Mouse (Mus musculus): Measurements from ENCODE around the gene Cdk8. TPM values are rescaled to one million over a fixed set of nuclear protein-coding genes. Genes with fewer than 3 reads are reported as not detected.
A peak's percentile ranks its signal among the peaks of the same experiment; 100 is the strongest.
"Not testable (repeated sequence)": the region's sequence is repeated elsewhere in the genome, so short reads cannot be mapped to it uniquely, and the experiment has no call there.

The Cdk8 gene
- 30.8 and 31.7 TPM in 2 replicates for polyA plus RNA-seq (2016; fragmentation: Nextera tagmentation; extraction: Ambion mirVana)

GRCm38 (mm10) chr5:146230864-146231654, at the start of gene Cdk8:
Gene Cdk8 (plus strand): TSS chr5:146231230.
- ATAC-seq (ENCODE audit: insufficient number of reproducible peaks, insufficient read depth, low FRiP score, low TSS enrichment): peak; percentile 84
- no peaks in the 10 kb centered on the region for H3K36me3 ChIP-seq
- WGBS: under 1% methylated on average over 70 of the region's 102 CpGs

GRCm38 (mm10) chr5:146185204-146185603, 45.8 kb upstream of the Cdk8 start, which contains the start of gene 1700001J03Rik:
Gene 1700001J03Rik (minus strand): TSS chr5:146185304.
- not testable (repeated sequence) for H3K4me2 ChIP-seq (replicated peaks); H3K9me3 ChIP-seq; ATAC-seq (ENCODE audit: insufficient number of reproducible peaks, insufficient read depth, low FRiP score, low TSS enrichment); H3K27me3 ChIP-seq; H3K36me3 ChIP-seq; H3K9ac ChIP-seq; H3K4me3 ChIP-seq; H3K4me1 ChIP-seq; H3K27ac ChIP-seq
- WGBS: 88% methylated on average over 4 of the region's 4 CpGs

More at GRCm38 (mm10) chr5:146230864-146231654, at the start of gene Cdk8:
- H3K4me1 ChIP-seq: peaks cover 10% of the 10 kb centered on the region
- H3K9ac ChIP-seq: peak within 1 kb of the TSS; percentile 91
- peak within 1 kb of the TSS; percentile 98 for H3K27ac ChIP-seq
- peak within 1 kb of the TSS; percentile 76 for H3K4me2 ChIP-seq (replicated peaks)
- peak within 1 kb of the TSS; percentile 93 for H3K4me3 ChIP-seq
- H3K27me3 ChIP-seq: no peaks in the 10 kb centered on the region
- H3K9me3 ChIP-seq: no peaks in the 10 kb centered on the region

DNA sequence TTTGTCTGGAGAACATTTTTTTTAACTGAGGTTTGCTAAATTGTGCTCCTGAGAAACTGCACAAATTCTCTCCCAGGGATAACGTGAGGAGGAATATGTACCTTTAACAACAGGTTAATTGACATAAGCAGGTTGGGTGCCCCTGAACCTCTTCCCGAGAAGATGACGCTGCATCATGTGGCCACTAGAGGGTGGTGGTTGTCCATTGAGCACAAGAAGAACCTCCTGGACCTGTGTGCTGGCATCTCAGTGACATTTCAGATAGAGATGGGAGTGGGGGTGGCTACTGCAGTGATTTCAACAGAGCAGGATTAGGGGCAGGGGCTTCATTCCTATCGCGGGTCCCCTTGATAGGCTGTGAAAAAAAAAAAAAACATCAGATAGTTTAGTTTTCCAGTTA, 43.6 kb upstream of the Cdk8 start:
- H3K9ac ChIP-seq; H3K9me3 ChIP-seq; H3K4me3 ChIP-seq; H3K4me2 ChIP-seq (replicated peaks); ATAC-seq (ENCODE audit: insufficient number of reproducible peaks, insufficient read depth, low FRiP score, low TSS enrichment); H3K27ac ChIP-seq; H3K36me3 ChIP-seq; H3K27me3 ChIP-seq; H3K4me1 ChIP-seq: not testable (repeated sequence)
- WGBS: 32% methylated on average over 5 of the region's 5 CpGs

- Histone ChIP-seq H3K9me3 (no peaks in the 10 kb centered on the region), H3K4me1 (no peaks in the 10 kb centered on the region), H3K27me3 (no peaks in the 10 kb centered on the region), H3K9ac (no peak overlapping the region), H3K36me3 (no peaks in the 10 kb centered on the region), H3K4me2 (replicated peaks) (no peak overlapping the region), H3K27ac (no peak overlapping the region), H3K4me3 (no peak overlapping the region)
- WGBS: 95% methylated on average over 1 of the region's 1 CpGs
- ATAC-seq (ENCODE audit: insufficient number of reproducible peaks, insufficient read depth, low FRiP score, low TSS enrichment): no peak
These were observed 42.9 kb upstream of the Cdk8 start for GRCm38 (mm10) chr5:146188144-146188543.

DNA sequence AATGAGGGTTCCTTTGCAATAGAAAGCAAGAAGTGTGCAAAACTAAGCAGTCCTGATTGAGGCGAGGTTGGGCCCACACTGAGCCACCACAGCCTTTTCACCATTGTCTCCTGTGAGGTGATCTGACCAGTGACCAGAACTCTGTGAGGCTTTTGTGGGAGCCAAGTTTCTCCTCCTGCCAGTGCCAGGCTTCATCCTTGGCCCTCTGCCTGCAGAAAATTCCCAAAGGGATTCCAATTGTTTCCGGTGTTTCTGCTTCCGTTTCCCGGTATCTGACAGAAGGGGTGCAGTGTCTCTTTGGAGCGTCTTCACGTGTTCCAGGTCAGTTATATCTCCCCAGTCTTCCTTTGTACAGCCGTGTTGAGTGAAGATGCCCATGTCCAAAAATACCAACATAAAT, 42.3 kb upstream of the Cdk8 start:
- no peaks in the 10 kb centered on the region for H3K36me3 ChIP-seq
- ATAC-seq (ENCODE audit: insufficient number of reproducible peaks, insufficient read depth, low FRiP score, low TSS enrichment): no peak
- H3K4me3 ChIP-seq: no peak overlapping the region
- H3K9me3 ChIP-seq: no peaks in the 10 kb centered on the region
- H3K27me3 ChIP-seq: no peaks in the 10 kb centered on the region
- H3K4me1 ChIP-seq: no peaks in the 10 kb centered on the region
- WGBS: 90% methylated on average over 7 of the region's 7 CpGs
- H3K4me2 ChIP-seq (replicated peaks): no peak overlapping the region
- H3K9ac ChIP-seq: no peak overlapping the region
- H3K27ac ChIP-seq: no peak overlapping the region

DNA sequence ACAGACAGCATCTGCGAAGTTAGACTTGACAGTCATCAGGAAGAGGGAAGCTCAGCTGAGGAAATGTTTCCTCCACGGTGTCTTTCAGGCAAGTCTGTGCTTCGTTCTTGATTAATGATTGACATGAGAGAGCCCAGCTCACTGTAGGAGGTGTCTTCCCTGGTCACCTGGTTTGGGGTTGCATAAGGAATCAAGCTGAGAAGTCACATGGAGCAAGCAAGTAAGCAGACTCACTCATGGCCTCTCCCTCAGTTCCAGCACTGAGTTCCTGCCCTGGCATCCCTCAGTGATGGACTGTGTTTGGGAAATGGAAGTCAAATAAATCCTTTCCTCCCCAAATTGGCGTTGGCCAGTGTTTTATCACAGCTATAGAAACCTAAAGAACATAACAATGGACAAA, 40.9 kb upstream of the Cdk8 start:
- Histone ChIP-seq H3K4me3 (no peak overlapping the region), H3K27me3 (no peaks in the 10 kb centered on the region), H3K36me3 (no peaks in the 10 kb centered on the region), H3K27ac (no peak overlapping the region), H3K9ac (no peak overlapping the region), H3K4me2 (replicated peaks) (no peak overlapping the region), H3K4me1 (no peaks in the 10 kb centered on the region), H3K9me3 (no peaks in the 10 kb centered on the region)
- 71% methylated on average over 4 of the region's 4 CpGs for WGBS
- ATAC-seq (ENCODE audit: insufficient number of reproducible peaks, insufficient read depth, low FRiP score, low TSS enrichment): no peak

GRCm38 (mm10) chr5:146190501-146191269, 40.3 kb upstream of the Cdk8 start:
- 49% methylated on average over 3 of the region's 3 CpGs for WGBS
- Histone ChIP-seq H3K4me3 (no peak overlapping the region), H3K9ac (no peak overlapping the region), H3K4me2 (replicated peaks) (no peak overlapping the region), H3K27ac (no peak overlapping the region), H3K36me3 (no peaks in the 10 kb centered on the region), H3K9me3 (no peaks in the 10 kb centered on the region), H3K4me1 (no peaks in the 10 kb centered on the region), H3K27me3 (no peaks in the 10 kb centered on the region)
- no peak for ATAC-seq (ENCODE audit: insufficient number of reproducible peaks, insufficient read depth, low FRiP score, low TSS enrichment)

GRCm38 (mm10) chr5:146193360-146193759, 37.7 kb upstream of the Cdk8 start:
- H3K4me3 ChIP-seq: no peak overlapping the region
- 79% methylated on average over 8 of the region's 8 CpGs for WGBS
- no peak overlapping the region for H3K9ac ChIP-seq
- H3K4me1 ChIP-seq: no peaks in the 10 kb centered on the region
- H3K27ac ChIP-seq: no peak overlapping the region
- H3K9me3 ChIP-seq: no peaks in the 10 kb centered on the region
- no peaks in the 10 kb centered on the region for H3K27me3 ChIP-seq
- no peak overlapping the region for H3K4me2 ChIP-seq (replicated peaks)
- no peaks in the 10 kb centered on the region for H3K36me3 ChIP-seq
- no peak for ATAC-seq (ENCODE audit: insufficient number of reproducible peaks, insufficient read depth, low FRiP score, low TSS enrichment)

GRCm38 (mm10) chr5:146199073-146199472, 32.0 kb upstream of the Cdk8 start:
- no peaks in the 10 kb centered on the region for H3K4me1 ChIP-seq
- no peak overlapping the region for H3K4me3 ChIP-seq
- no peaks in the 10 kb centered on the region for H3K27me3 ChIP-seq
- no peak overlapping the region for H3K4me2 ChIP-seq (replicated peaks)
- H3K36me3 ChIP-seq: peaks cover 18% of the 10 kb centered on the region
- H3K9me3 ChIP-seq: no peaks in the 10 kb centered on the region
- H3K9ac ChIP-seq: no peak overlapping the region
- no peak for ATAC-seq (ENCODE audit: insufficient number of reproducible peaks, insufficient read depth, low FRiP score, low TSS enrichment)
- no peak overlapping the region for H3K27ac ChIP-seq

GRCm38 (mm10) chr5:146199540-146199939, 31.5 kb upstream of the Cdk8 start:
- WGBS: 77% methylated on average over 2 of the region's 2 CpGs
- Histone ChIP-seq H3K4me3 (no peak overlapping the region), H3K27ac (no peak overlapping the region), H3K36me3 (peaks cover 23% of the 10 kb centered on the region), H3K4me2 (replicated peaks) (no peak overlapping the region), H3K4me1 (no peaks in the 10 kb centered on the region), H3K27me3 (no peaks in the 10 kb centered on the region), H3K9me3 (no peaks in the 10 kb centered on the region), H3K9ac (no peak overlapping the region)
- ATAC-seq (ENCODE audit: insufficient number of reproducible peaks, insufficient read depth, low FRiP score, low TSS enrichment): no peak

GRCm38 (mm10) chr5:146200580-146200979, 30.4 kb upstream of the Cdk8 start:
- WGBS: 96% methylated on average over 6 of the region's 6 CpGs
- Histone ChIP-seq H3K4me1 (no peaks in the 10 kb centered on the region), H3K4me3 (no peak overlapping the region), H3K27ac (no peak overlapping the region), H3K9ac (no peak overlapping the region), H3K4me2 (replicated peaks) (no peak overlapping the region), H3K36me3 (peaks cover 30% of the 10 kb centered on the region), H3K9me3 (no peaks in the 10 kb centered on the region), H3K27me3 (no peaks in the 10 kb centered on the region)
- no peak for ATAC-seq (ENCODE audit: insufficient number of reproducible peaks, insufficient read depth, low FRiP score, low TSS enrichment)

DNA sequence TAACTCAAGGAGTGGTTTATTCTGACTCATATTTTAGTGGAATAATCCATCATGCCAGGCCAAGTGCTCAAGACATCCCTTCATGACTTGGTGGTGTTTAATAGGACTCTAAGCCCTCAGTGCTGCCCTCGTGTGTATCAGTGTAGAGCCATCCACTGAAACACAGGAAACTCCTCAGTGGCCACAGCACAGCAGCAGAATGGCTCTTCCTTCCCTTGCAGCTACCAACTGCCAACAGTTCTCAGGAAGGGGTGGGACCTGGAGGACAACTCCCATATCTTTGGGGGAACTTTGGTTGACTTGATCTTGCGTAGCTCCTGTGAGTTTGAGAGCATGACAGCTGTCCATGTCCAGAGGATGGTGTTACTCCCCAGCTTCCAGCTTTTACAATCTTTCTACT, 27.1 kb upstream of the Cdk8 start:
- H3K9me3 ChIP-seq: no peaks in the 10 kb centered on the region
- no peak for ATAC-seq (ENCODE audit: insufficient number of reproducible peaks, insufficient read depth, low FRiP score, low TSS enrichment)
- no peak overlapping the region for H3K9ac ChIP-seq
- WGBS: 75% methylated on average over 2 of the region's 2 CpGs
- H3K4me3 ChIP-seq: no peak overlapping the region
- H3K4me2 ChIP-seq (replicated peaks): no peak overlapping the region
- no peaks in the 10 kb centered on the region for H3K27me3 ChIP-seq
- H3K4me1 ChIP-seq: no peaks in the 10 kb centered on the region
- no peak overlapping the region for H3K27ac ChIP-seq
- H3K36me3 ChIP-seq: peaks cover 61% of the 10 kb centered on the region
